12 mouse cellular contexts compared by ENCODE assay signal in the genomic region with DNA sequence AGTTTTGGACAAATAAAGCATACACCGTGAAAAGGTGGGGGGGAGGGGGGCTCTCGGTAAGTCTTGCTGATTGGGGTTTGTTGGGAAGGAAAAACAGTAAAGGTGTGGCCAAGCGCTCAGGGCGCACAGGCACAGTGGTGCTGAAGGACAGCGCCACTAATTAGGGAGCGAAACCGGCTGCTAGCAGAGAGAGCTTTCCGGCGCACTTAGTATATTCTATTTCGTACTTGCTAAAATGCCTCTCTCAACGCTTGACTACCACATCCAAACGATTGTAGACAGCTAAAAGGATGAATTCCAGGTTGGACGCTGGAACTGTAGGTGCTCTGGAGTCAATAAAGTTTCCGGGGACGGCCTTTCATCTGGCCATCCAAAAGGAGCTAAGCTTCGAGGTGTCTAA. TPM values are rescaled to one million over a fixed set of nuclear protein-coding genes. Genes with fewer than 3 reads are reported as not detected.
DNase-seq lines count a peak whose midpoint lies in the region; ATAC-seq lines count a peak whose summit lies in the region.
"Had no signal": no experiment of that assay in that cellular context is flagged by ENCODE, and none has a peak within 500 bp of the region (broad histone marks: within the 10 kb centered on the region; RNA-seq: fewer than 3 reads in every experiment).

No protein-coding gene starts in this region.

- ATAC-seq in forebrain, embryonic 16.5 days, result no peak
- no peak for ATAC-seq in limb, embryonic 11.5 days (ENCODE audit: insufficient number of reproducible peaks, low FRiP score, low TSS enrichment, low read depth)
- ATAC-seq in intestine, embryonic 16.5 days, result no peak
- ATAC-seq: lung, postnatal 0 days had no signal

- peak; percentile 65 for DNase-seq in forebrain, embryonic 10.5 days (ENCODE audit: extremely low spot score, low spot score)
- peak; percentile 1 for DNase-seq in ovary, postnatal 10 days (ENCODE audit: low spot score)
- DNase-seq in ovary, postnatal 36 days (ENCODE audit: low spot score), result no peak
- peak; percentile 86 for DNase-seq in limb, embryonic 11.5 days (ENCODE audit: low spot score)
- no peak for DNase-seq in right cerebral cortex, postnatal 4 days
- no peak for DNase-seq in thymus, postnatal 10 days (ENCODE audit: low spot score in 2 of 2)
- DNase-seq: adrenal gland, adult 8-10 months had no signal

- H3K36me3 ChIP-seq in forebrain, embryonic 10.5 days (replicated peaks), result no peaks in the 10 kb centered on the region
- no peaks in the 10 kb centered on the region for H3K36me3 ChIP-seq in forebrain, embryonic 16.5 days (ENCODE audit: control insufficient read depth, insufficient read depth)
- no peaks in the 10 kb centered on the region for H3K36me3 ChIP-seq in limb, embryonic 11.5 days (ENCODE audit: control insufficient read depth, insufficient read depth, low read length)
- H3K36me3 ChIP-seq in intestine, embryonic 16.5 days (ENCODE audit: control insufficient read depth, insufficient read depth, low read length), result no peaks in the 10 kb centered on the region
- H3K36me3 ChIP-seq: hindbrain, embryonic 15.5 days had no signal

- H3K27ac ChIP-seq in forebrain, embryonic 10.5 days, result no peak overlapping the region
- no peak overlapping the region for H3K27ac ChIP-seq in forebrain, embryonic 16.5 days (ENCODE audit: low read length)
- no peak overlapping the region for H3K27ac ChIP-seq in limb, embryonic 11.5 days (replicated peaks; ENCODE audit: low read depth, low read length)
- no peak overlapping the region for H3K27ac ChIP-seq in intestine, embryonic 16.5 days (ENCODE audit: low read length)
- H3K27ac ChIP-seq: hindbrain, embryonic 15.5 days had no signal

- H3K4me3 ChIP-seq in forebrain, embryonic 10.5 days, result no peak overlapping the region
- H3K4me3 ChIP-seq in forebrain, embryonic 16.5 days (replicated peaks; ENCODE audit: low read length), result no peak overlapping the region; the same call in 1 of the 2 replicates
- no peak overlapping the region for H3K4me3 ChIP-seq in limb, embryonic 11.5 days (ENCODE audit: low read depth, low read length)
- H3K4me3 ChIP-seq in intestine, embryonic 16.5 days (ENCODE audit: low read length), result no peak overlapping the region
- H3K4me3 ChIP-seq: hindbrain, embryonic 15.5 days had no signal

- H3K4me1 ChIP-seq in forebrain, embryonic 10.5 days, result peaks cover 2% of the 10 kb centered on the region
- H3K4me1 ChIP-seq in forebrain, embryonic 16.5 days (replicated peaks; ENCODE audit: control insufficient read depth, insufficient read depth, low read length), result no peaks in the 10 kb centered on the region
- H3K4me1 ChIP-seq in limb, embryonic 11.5 days (ENCODE audit: control insufficient read depth, insufficient read depth, low read length), result no peaks in the 10 kb centered on the region
- no peaks in the 10 kb centered on the region for H3K4me1 ChIP-seq in intestine, embryonic 16.5 days (ENCODE audit: control insufficient read depth, insufficient read depth, low read length)
- H3K4me1 ChIP-seq: hindbrain, embryonic 15.5 days had no signal

- H3K4me2 ChIP-seq in forebrain, embryonic 16.5 days (ENCODE audit: low read length), result no peak overlapping the region
- H3K4me2 ChIP-seq in limb, embryonic 11.5 days (ENCODE audit: low read depth, severe bottlenecking), result no peak overlapping the region
- no peak overlapping the region for H3K4me2 ChIP-seq in intestine, embryonic 16.5 days (ENCODE audit: low read depth, low read length)
- H3K4me2 ChIP-seq: hindbrain, embryonic 15.5 days had no signal

- WGBS in forebrain, embryonic 10.5 days, result under 1% methylated on average over 16 of the region's 16 CpGs
- WGBS in forebrain, embryonic 16.5 days, result 0% methylated on average over 16 of the region's 16 CpGs
- 1% methylated on average over 16 of the region's 16 CpGs for WGBS in limb, embryonic 11.5 days
- WGBS in intestine, embryonic 16.5 days, result under 1% methylated on average over 16 of the region's 16 CpGs

- H3K9ac ChIP-seq in forebrain, embryonic 16.5 days (replicated peaks; ENCODE audit: low read depth, low read length), result no peak overlapping the region
- H3K9ac ChIP-seq in limb, embryonic 11.5 days (ENCODE audit: low read length), result no peak overlapping the region
- no peak overlapping the region for H3K9ac ChIP-seq in intestine, embryonic 16.5 days (ENCODE audit: low read depth, low read length)
- H3K9ac ChIP-seq: hindbrain, embryonic 15.5 days had no signal

- peaks cover 99% of the 10 kb centered on the region for H3K27me3 ChIP-seq in forebrain, embryonic 10.5 days (ENCODE audit: poor library complexity, severe bottlenecking)
- peaks cover 77% of the 10 kb centered on the region for H3K27me3 ChIP-seq in forebrain, embryonic 16.5 days (replicated peaks; ENCODE audit: control insufficient read depth, insufficient read depth, low read length)
- peaks cover 81% of the 10 kb centered on the region for H3K27me3 ChIP-seq in limb, embryonic 11.5 days (ENCODE audit: control insufficient read depth, insufficient read depth, low read length)
- peaks cover 44% of the 10 kb centered on the region for H3K27me3 ChIP-seq in intestine, embryonic 16.5 days (replicated peaks; ENCODE audit: control insufficient read depth, insufficient read depth, low read length)

- H3K9me3 ChIP-seq in forebrain, embryonic 10.5 days, result no peaks in the 10 kb centered on the region
- H3K9me3 ChIP-seq in forebrain, embryonic 16.5 days (ENCODE audit: control insufficient read depth, low read length), result no peaks in the 10 kb centered on the region
- H3K9me3 ChIP-seq in limb, embryonic 11.5 days (ENCODE audit: control insufficient read depth, low read length), result no peaks in the 10 kb centered on the region
- no peaks in the 10 kb centered on the region for H3K9me3 ChIP-seq in intestine, embryonic 16.5 days (ENCODE audit: control insufficient read depth, low read length)
- H3K9me3 ChIP-seq: hindbrain, embryonic 15.5 days had no signal

RNA-seq across cellular contexts. Expression of a gene that starts 6.9 kb away (rescaled TPM):
- 0.15 TPM in 1 of 2 replicates, not detected in the other for polyA plus RNA-seq in forebrain, embryonic 10.5 days (2016; fragmentation: Nextera tagmentation; extraction: Ambion mirVana)
- 7.1 and 11.1 TPM in 2 replicates for polyA plus RNA-seq in forebrain, embryonic 16.5 days (2015; fragmentation: Nextera tagmentation; extraction: Ambion mirVana)
- polyA plus RNA-seq in limb, embryonic 11.5 days (2014; fragmentation: Nextera tagmentation; extraction: Ambion mirVana), result not detected in 2 replicates
- polyA plus RNA-seq in intestine, embryonic 16.5 days (2015; fragmentation: Nextera tagmentation; extraction: Ambion mirVana), result not detected in 2 replicates
- polyA plus RNA-seq: lung, postnatal 0 days; small intestine, adult 2 months had no signal

Comparison
In these comparisons a context has a peak if more than half of its experiments do, and no peak if none do; other contexts are left out.
1. DNase-seq: peak in forebrain, embryonic 10.5 days (single experiment), ovary, postnatal 10 days (single experiment) and limb, embryonic 11.5 days (single experiment); none in ovary, postnatal 36 days (single experiment), right cerebral cortex, postnatal 4 days (single experiment) and thymus, postnatal 10 days (0 of 2).